Mouse (Mus musculus) neural tube, embryonic 10.5 days (tissue): ENCODE measurements around the gene Med13l.

Experiments used
- DNase-seq: peaks from one replicate; pipeline ENCODE4 v3.0.0-alpha.2; 2017; ENCODE audit warnings: low spot score; ENCODE audit errors: extremely low spot score

The Med13l gene

GRCm38 (mm10) chr5:118560385-118561085, at the start of gene Med13l:
Med13l (plus strand) TSS chr5:118560679.
- peak; percentile 74 for DNase-seq

- DNase-seq, result no peak
Observed at GRCm38 (mm10) chr5:118510969-118511368, 49.5 kb upstream of the Med13l start.

GRCm38 (mm10) chr5:118513005-118513404, 47.5 kb upstream of the Med13l start:
- DNase-seq, result no peak

GRCm38 (mm10) chr5:118513629-118514526, 46.6 kb upstream of the Med13l start:
- peak; percentile 57 for DNase-seq

GRCm38 (mm10) chr5:118514527-118514831, 46.0 kb upstream of the Med13l start:
- no peak for DNase-seq

- DNase-seq, result no peak
Observed at GRCm38 (mm10) chr5:118514842-118515241, 45.6 kb upstream of the Med13l start.

GRCm38 (mm10) chr5:118515280-118515721, 45.2 kb upstream of the Med13l start:
- no peak for DNase-seq

- no peak for DNase-seq
Observed at GRCm38 (mm10) chr5:118516066-118516465, 44.4 kb upstream of the Med13l start.

GRCm38 (mm10) chr5:118516470-118516869, 44.0 kb upstream of the Med13l start:
- DNase-seq, result no peak

GRCm38 (mm10) chr5:118520457-118520856, 40.0 kb upstream of the Med13l start:
- no peak for DNase-seq

GRCm38 (mm10) chr5:118524400-118524799, 36.1 kb upstream of the Med13l start:
- no peak for DNase-seq

GRCm38 (mm10) chr5:118525634-118526033, 34.8 kb upstream of the Med13l start:
- DNase-seq, result no peak

- no peak for DNase-seq
Observed at GRCm38 (mm10) chr5:118526504-118526903, 34.0 kb upstream of the Med13l start.

GRCm38 (mm10) chr5:118529241-118529640, 31.2 kb upstream of the Med13l start:
- no peak for DNase-seq

GRCm38 (mm10) chr5:118532125-118532524, 28.4 kb upstream of the Med13l start:
- peak; percentile 30 for DNase-seq

- DNase-seq, result peak; percentile 12
Observed at GRCm38 (mm10) chr5:118532659-118533058, 27.8 kb upstream of the Med13l start.

- no peak for DNase-seq
Observed at GRCm38 (mm10) chr5:118534407-118534921, 26.0 kb upstream of the Med13l start.

GRCm38 (mm10) chr5:118535130-118535529, 25.3 kb upstream of the Med13l start:
- peak; percentile 12 for DNase-seq

GRCm38 (mm10) chr5:118538487-118538886, 22.0 kb upstream of the Med13l start:
- no peak for DNase-seq

- DNase-seq, result no peak
Observed at GRCm38 (mm10) chr5:118543816-118544215, 16.7 kb upstream of the Med13l start.

- DNase-seq, result no peak
Observed at GRCm38 (mm10) chr5:118550493-118550892, 10.0 kb upstream of the Med13l start.

GRCm38 (mm10) chr5:118553290-118553689, 7.2 kb upstream of the Med13l start:
- DNase-seq, result no peak
